Mouse (Mus musculus) CH12.LX (cell line): ENCODE measurements at regions not wholly inside any gene's neighbourhood (a gene's known extent, or its start where the extent isn't known, plus 50 kb on each side); places are given as distances from the start of the nearest gene placed in this dataset.

Source experiments
- DNase-seq: peaks from one replicate; pipeline ENCODE4 v3.0.0-alpha.2; 2013; ENCODE audit errors: extremely low read depth
- H3K27ac ChIP-seq: 2 replicates; pipeline ENCODE4 v1.5.1; 2012; ENCODE audit warnings: low read depth, mild to moderate bottlenecking, control low read depth, moderate library complexity; ENCODE audit not compliant: insufficient read depth
- H3K27me3 ChIP-seq: replicated peaks from 2 replicates; pipeline ENCODE3; 2012; ENCODE audit warnings: inconsistent platforms
- H3K36me3 ChIP-seq, 2 experiments: replicated peaks in 1 of 2; 2 replicates each; pipeline versions ENCODE3 to v1.6.1; 2012; ENCODE audit warnings: inconsistent platforms in 1 of 2, low read length in 1 of 2, mild to moderate bottlenecking in 1 of 2, mixed read lengths in 1 of 2, moderate library complexity in 1 of 2; ENCODE audit not compliant: control insufficient read depth in 1 of 2, insufficient read depth in 1 of 2
- H3K4me1 ChIP-seq, 2 experiments: 2 replicates each; pipeline ENCODE4 v1.6.1; 2012; ENCODE audit warnings: inconsistent platforms in 1 of 2, moderate library complexity in 1 of 2; ENCODE audit not compliant: insufficient read depth in 2 of 2, control insufficient read depth in 1 of 2
- H3K4me2 ChIP-seq: 2 replicates; pipeline ENCODE4 v1.6.1; 2012; ENCODE audit warnings: low read depth, mild to moderate bottlenecking, control low read depth; ENCODE audit not compliant: poor library complexity, insufficient read depth, severe bottlenecking
- H3K4me3 ChIP-seq, 3 experiments: fragments of 150-350 bp in 1 of 3; sonication (generic) in 1 of 3; replicated peaks in 1 of 3; 2 replicates each; pipeline versions ENCODE3 to v1.5.1; 2011 to 2012; ENCODE audit warnings: low read depth in 2 of 3, low read length in 2 of 3, mild to moderate bottlenecking in 2 of 3, moderate library complexity in 2 of 3, control low read depth in 1 of 3, improper control_type of control experiment in 1 of 3, inconsistent platforms in 1 of 3, mixed read lengths in 1 of 3; ENCODE audit not compliant: poor library complexity in 1 of 3
- H3K79me2 ChIP-seq: replicated peaks from 2 replicates; pipeline ENCODE4 v1.6.1; 2012; ENCODE audit warnings: mild to moderate bottlenecking, moderate library complexity; ENCODE audit not compliant: control insufficient read depth, poor library complexity, insufficient read depth, severe bottlenecking; ENCODE audit errors: extremely low read depth
- H3K9ac ChIP-seq: 2 replicates; pipeline ENCODE4 v1.6.1; 2012; ENCODE audit warnings: low read depth, mild to moderate bottlenecking, control low read depth, moderate library complexity; ENCODE audit not compliant: insufficient read depth
- H3K9me3 ChIP-seq: replicated peaks from 2 replicates; pipeline ENCODE3; 2012; ENCODE audit warnings: low read length, inconsistent platforms, mixed read lengths
- BHLHE40 ChIP-seq: IDR thresholded peaks from 2 replicates; pipeline ENCODE4 v1.6.1; 2011; ENCODE audit warnings: mild to moderate bottlenecking, low read depth, low read length, improper control_type of control experiment
- ELF1 ChIP-seq: IDR thresholded peaks from 2 replicates; pipeline ENCODE4 v1.6.1; 2014; ENCODE audit warnings: low read depth, mild to moderate bottlenecking, inconsistent platforms, low read length, improper control_type of control experiment
- EP300 ChIP-seq: IDR thresholded peaks from 2 replicates; pipeline ENCODE4 v1.6.1; 2011; ENCODE audit warnings: low read length, improper control_type of control experiment
- ETS1 ChIP-seq: conservative IDR thresholded peaks from 2 replicates; pipeline ENCODE4 v1.6.1; 2012; ENCODE audit warnings: low read depth, mild to moderate bottlenecking, inconsistent platforms, low read length, improper control_type of control experiment, moderate library complexity
- JUN ChIP-seq: IDR thresholded peaks from 2 replicates; pipeline ENCODE4 v1.6.1; 2011; ENCODE audit warnings: low read depth, mild to moderate bottlenecking, low read length, improper control_type of control experiment, moderate library complexity; ENCODE audit not compliant: insufficient read depth
- JUND ChIP-seq: conservative IDR thresholded peaks from 2 replicates; pipeline ENCODE4 v1.6.1; 2011; ENCODE audit warnings: low read depth, low read length, improper control_type of control experiment
- KAT2A ChIP-seq: IDR thresholded peaks from 2 replicates; pipeline ENCODE4 v1.6.1; 2012; ENCODE audit warnings: low read length, improper control_type of control experiment, inconsistent platforms; ENCODE audit not compliant: insufficient replicate concordance
- MAFK ChIP-seq: IDR thresholded peaks from 2 replicates; pipeline ENCODE4 v1.6.1; 2011; ENCODE audit warnings: low read length, improper control_type of control experiment; ENCODE audit not compliant: insufficient replicate concordance
- MAX ChIP-seq: IDR thresholded peaks from 2 replicates; pipeline ENCODE4 v1.6.1; 2011; ENCODE audit warnings: low read length, improper control_type of control experiment
- MEF2A ChIP-seq: IDR thresholded peaks from 2 replicates; pipeline ENCODE4 v1.6.1; 2014; ENCODE audit warnings: low read depth, mild to moderate bottlenecking, inconsistent platforms, low read length, improper control_type of control experiment, borderline replicate concordance
- MXI1 ChIP-seq: IDR thresholded peaks from 2 replicates; pipeline ENCODE4 v1.6.1; 2011; ENCODE audit warnings: mild to moderate bottlenecking, low read depth, low read length, improper control_type of control experiment
- MYC ChIP-seq: IDR thresholded peaks from 2 replicates; pipeline ENCODE4 v1.6.1; 2011; ENCODE audit warnings: low read depth, mild to moderate bottlenecking, improper control_type of control experiment, low read length
- NRF1 ChIP-seq: IDR thresholded peaks from 2 replicates; pipeline ENCODE4 v1.6.1; 2014; ENCODE audit warnings: low read depth, mild to moderate bottlenecking, inconsistent platforms, low read length, improper control_type of control experiment, moderate library complexity
- POLR2AphosphoS2 ChIP-seq: IDR thresholded peaks from 2 replicates; pipeline ENCODE4 v1.6.1; 2011; ENCODE audit warnings: low read depth, low read length, improper control_type of control experiment
- TCF12 ChIP-seq: IDR thresholded peaks from 2 replicates; pipeline ENCODE4 v1.6.1; 2014; ENCODE audit warnings: low read depth, mild to moderate bottlenecking, inconsistent platforms, low read length, improper control_type of control experiment
- USF1 ChIP-seq: IDR thresholded peaks from 2 replicates; pipeline ENCODE4 v1.6.1; 2014; ENCODE audit warnings: low read depth, mild to moderate bottlenecking, inconsistent platforms, low read length, improper control_type of control experiment
- ZNF384 ChIP-seq: IDR thresholded peaks from 2 replicates; pipeline ENCODE4 v1.6.1; 2012; ENCODE audit warnings: low read depth, low read length, improper control_type of control experiment, inconsistent platforms
- dilution Hi-C: fragments of 300-500 bp; cut with MboI; formaldehyde crosslinking; loops from 2 replicates; pipeline ENCODE4 v1.14.3; 2020; ENCODE audit warnings: low sequenced_read_pairs; ENCODE audit not compliant: extremely low pct_unique_long_range_greater_than_20kb, extremely low pct_ligation_motif_present
- in situ Hi-C: fragments of 300-500 bp; cut with MboI; formaldehyde crosslinking; loops from 3 replicates; pipeline ENCODE4 v1.14.3; 2019; ENCODE audit warnings: low sequenced_read_pairs, low pct_ligation_motif_present, low pct_unique_long_range_greater_than_20kb, mixed read lengths

- no peaks in the 10 kb centered on the region for H3K4me1 ChIP-seq
- no peak for DNase-seq
- in situ Hi-C loops = loop anchor here (25.0 kb wide), 1 partner anchor 826 kb away; no protein-coding TSS in a partner anchor
- no peak overlapping the region for H3K4me2 ChIP-seq
- dilution Hi-C loops = no loop called here
- no peaks in the 10 kb centered on the region for H3K79me2 ChIP-seq
- H3K9ac ChIP-seq = no peak overlapping the region
- no peak for TF ChIP-seq MXI1
- no peak for TF ChIP-seq ELF1
- no peak for TF ChIP-seq POLR2AphosphoS2
- TF ChIP-seq JUND = no peak
- TF ChIP-seq KAT2A = no peak
- no peak for TF ChIP-seq USF1
- TF ChIP-seq EP300 = no peak
- TF ChIP-seq MYC = no peak
- no peak for TF ChIP-seq TCF12
- no peak for TF ChIP-seq NRF1
- TF ChIP-seq, all 38 proteins: peak for 0
- no peaks in the 10 kb centered on the region for H3K27me3 ChIP-seq
- no peaks in the 10 kb centered on the region for H3K36me3 ChIP-seq
- H3K4me3 ChIP-seq = no peak overlapping the region
- no peaks in the 10 kb centered on the region for H3K9me3 ChIP-seq
- H3K27ac ChIP-seq = no peak overlapping the region
Observed at GRCm38 (mm10) chr3:51137730-51138312, 86.4 kb upstream of the Noct start.

DNA sequence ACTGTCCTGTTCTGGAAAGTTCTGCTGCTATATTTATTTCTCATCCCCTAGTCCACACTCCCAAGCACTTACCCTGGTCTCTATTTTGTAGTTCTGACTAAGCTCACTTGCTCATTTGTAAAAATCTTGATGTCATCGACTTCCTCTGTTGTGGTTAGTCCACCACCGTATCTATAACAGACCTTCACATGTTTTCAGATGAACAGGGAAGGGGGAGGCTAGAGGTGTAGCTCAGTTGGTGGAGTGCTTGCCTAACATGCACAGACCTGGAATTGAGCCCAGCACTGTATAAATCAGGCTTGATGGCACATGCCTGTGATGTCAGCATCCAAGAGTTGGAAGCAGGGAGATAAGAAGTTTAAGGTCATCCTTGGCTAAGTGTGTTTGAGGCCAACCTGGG lies 78.3 kb upstream of the Noct start:
- Histone ChIP-seq H3K27me3 (no peaks in the 10 kb centered on the region), H3K9ac (no peak overlapping the region), H3K4me1 (peaks cover 0 to 17% of the 10 kb centered on the region in 2 experiments; a peak in 3 of 4 replicates), H3K79me2 (no peaks in the 10 kb centered on the region), H3K4me3 (no peak overlapping the region), H3K4me2 (no peak overlapping the region), H3K27ac (no peak overlapping the region), H3K9me3 (no peaks in the 10 kb centered on the region), H3K36me3 (no peaks in the 10 kb centered on the region)
- in situ Hi-C loops (loop anchor here (25.0 kb wide), 1 partner anchor 834 kb away; no protein-coding TSS in a partner anchor), dilution Hi-C loops (no loop called here)
- peak; percentile 56 for DNase-seq
- TF ChIP-seq JUN (0 out of 2 replicates have a peak, but pooled peaks have one; percentile 31), MAX (no peak), USF1 (no peak), ZNF384 (no peak), BHLHE40 (no peak; the same call in 1 of the 2 replicates), MEF2A (peak; percentile 64; the same call in 1 of the 2 replicates), EP300 (peak; percentile 32; the same call in 1 of the 2 replicates), ETS1 (peak; percentile 68), MAFK (no peak)
